Mouse (Mus musculus) bone marrow, adult 2 months (tissue): Measurements from ENCODE around the gene Carmil1.

ENCODE experiments used
- CTCF ChIP-seq: fragments of 200-500 bp; IDR thresholded peaks from 2 replicates; pipeline ENCODE4 v1.5.1; 2011; ENCODE audit warnings: low read length, control low read depth; ENCODE audit not compliant: control insufficient read depth, insufficient read depth
- POLR2A ChIP-seq: fragments of 200-500 bp; IDR thresholded peaks from 2 replicates; pipeline ENCODE4 v1.6.1; 2011; ENCODE audit warnings: low read depth, mild to moderate bottlenecking, control low read depth, low read length, borderline replicate concordance; ENCODE audit not compliant: control insufficient read depth

DNA sequence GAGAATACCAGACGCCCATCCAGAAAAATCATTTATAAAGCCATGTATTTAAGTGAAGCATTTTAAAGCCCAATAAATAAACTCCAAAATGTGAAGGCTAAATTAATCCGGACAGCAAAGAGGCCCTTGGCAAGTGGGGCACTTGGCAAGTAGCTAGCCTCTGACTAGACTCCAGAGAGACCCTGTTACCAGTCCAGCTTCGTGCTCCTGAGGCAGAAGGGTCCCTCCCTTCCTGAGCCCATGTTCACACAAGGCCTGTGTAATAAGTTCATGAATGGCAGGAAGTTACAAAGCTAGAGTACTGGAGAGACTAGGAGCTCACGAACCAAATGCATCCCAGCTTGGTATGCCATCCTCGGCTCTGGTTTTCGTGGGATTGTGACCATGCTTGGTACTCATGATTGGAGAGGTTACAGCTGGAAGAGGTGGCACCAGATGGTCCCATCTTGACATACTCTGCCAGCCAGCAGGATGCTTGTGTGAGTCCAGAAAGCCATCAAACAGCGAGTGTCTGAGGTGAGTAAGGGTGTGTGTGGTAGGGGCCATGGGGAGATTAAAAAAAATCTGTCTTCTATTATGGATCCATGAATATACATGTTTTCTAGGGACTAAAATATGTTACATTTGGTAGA lies 163.3 kb downstream of the Carmil1 start:
- TF ChIP-seq CTCF (no peak), POLR2A (no peak)
